Comparison of ENCODE assay signal across 10 mouse cellular contexts in genomic region chr10:59490920-59491319, GRCm38 (mm10). TPM values are rescaled to one million over a fixed set of nuclear protein-coding genes. Genes with fewer than 3 reads are reported as not detected.
DNase-seq lines count a peak whose midpoint lies in the region; ATAC-seq and TF ChIP-seq lines count a peak whose summit lies in the region.
"Had no signal": no experiment of that assay in that cellular context is flagged by ENCODE, and none has a peak within 500 bp of the region (broad histone marks: within the 10 kb centered on the region; RNA-seq: fewer than 3 reads in every experiment).

No protein-coding gene starts in this region.

- H3K9ac ChIP-seq in heart, postnatal 0 days (replicated peaks; ENCODE audit: low read depth, low read length): no peak overlapping the region
- H3K9ac ChIP-seq in midbrain, embryonic 14.5 days (replicated peaks; ENCODE audit: low read length): no peak overlapping the region
- H3K9ac ChIP-seq in midbrain, embryonic 16.5 days (ENCODE audit: low read depth, low read length): no peak overlapping the region
- H3K9ac ChIP-seq: liver, embryonic 15.5 days had no signal

- DNase-seq in heart, postnatal 0 days (ENCODE audit: low spot score): no peak
- DNase-seq in heart, postnatal 36 days: no peak
- DNase-seq in midbrain, embryonic 14.5 days: peak; percentile 57
- peak; percentile 68 to 73 for DNase-seq in cerebellum, postnatal 14 days
- DNase-seq in thymus, postnatal 36 days: peak; percentile 18 to 33
- no peak for DNase-seq in urinary bladder, postnatal 4 days (ENCODE audit: low spot score in 2 of 2)
- DNase-seq in heart, adult 9 months (ENCODE audit: low spot score in 2 of 2): no peak

- H3K4me2 ChIP-seq in heart, postnatal 0 days (ENCODE audit: low read depth, low read length): no peak overlapping the region
- H3K4me2 ChIP-seq in midbrain, embryonic 14.5 days (ENCODE audit: low read length): no peak overlapping the region
- H3K4me2 ChIP-seq in midbrain, embryonic 16.5 days (ENCODE audit: low read length): no peak overlapping the region
- H3K4me2 ChIP-seq: liver, embryonic 15.5 days had no signal

- peak; percentile 29; the same call in 1 of the 2 replicates for TF ChIP-seq CTCF in heart, postnatal 0 days (IDR thresholded peaks at IDR 0.05; ENCODE audit: low read depth)

- no peak overlapping the region for H3K4me3 ChIP-seq in heart, postnatal 0 days (ENCODE audit: low read depth, low read length)
- no peak overlapping the region for H3K4me3 ChIP-seq in midbrain, embryonic 14.5 days (replicated peaks; ENCODE audit: low read depth, low read length)
- no peak overlapping the region for H3K4me3 ChIP-seq in midbrain, embryonic 16.5 days (ENCODE audit: low read depth, low read length)
- H3K4me3 ChIP-seq: liver, embryonic 15.5 days had no signal

- H3K27ac ChIP-seq in heart, postnatal 0 days (ENCODE audit: low read depth): no peak overlapping the region
- H3K27ac ChIP-seq in midbrain, embryonic 14.5 days (replicated peaks; ENCODE audit: low read depth, low read length): no peak overlapping the region
- no peak overlapping the region for H3K27ac ChIP-seq in midbrain, embryonic 16.5 days (ENCODE audit: low read length)
- H3K27ac ChIP-seq: liver, embryonic 15.5 days had no signal

- intact Hi-C loops in heart, postnatal 36 days (cut with DNase I): loop anchor here (1.0 to 5.0 kb wide), 4 partner anchors 126 to 374 kb away; partner anchors contain the start of genes Gm10322, Mcu and Micu1

- peaks cover 6% of the 10 kb centered on the region; the same call in 1 of the 2 replicates for H3K9me3 ChIP-seq in heart, postnatal 0 days (replicated peaks; ENCODE audit: control insufficient read depth, low read length)
- peaks cover 6% of the 10 kb centered on the region for H3K9me3 ChIP-seq in midbrain, embryonic 14.5 days (ENCODE audit: control insufficient read depth, low read length)
- H3K9me3 ChIP-seq in midbrain, embryonic 16.5 days (replicated peaks; ENCODE audit: control insufficient read depth, low read length, poor library complexity, severe bottlenecking): no peaks in the 10 kb centered on the region; the same call in 1 of the 2 replicates
- H3K9me3 ChIP-seq: liver, embryonic 15.5 days had no signal

- TF ChIP-seq EP300 in heart, postnatal 0 days (IDR thresholded peaks at IDR 0.05; ENCODE audit: low read depth): no peak

- no peak for ATAC-seq in heart, postnatal 0 days (ENCODE audit: insufficient read depth, low read depth)
- no peak for ATAC-seq in midbrain, embryonic 14.5 days (ENCODE audit: low FRiP score, low TSS enrichment)
- no peak for ATAC-seq in midbrain, embryonic 16.5 days

- H3K36me3 ChIP-seq in heart, postnatal 0 days (replicated peaks; ENCODE audit: control insufficient read depth, insufficient read depth, low read length): peaks cover 11% of the 10 kb centered on the region; the same call in 1 of the 2 replicates
- H3K36me3 ChIP-seq in midbrain, embryonic 14.5 days (ENCODE audit: control insufficient read depth, insufficient read depth, low read length): no peaks in the 10 kb centered on the region
- no peaks in the 10 kb centered on the region for H3K36me3 ChIP-seq in midbrain, embryonic 16.5 days (ENCODE audit: control insufficient read depth, insufficient read depth, low read length)
- H3K36me3 ChIP-seq: liver, embryonic 15.5 days had no signal

- H3K4me1 ChIP-seq in heart, postnatal 0 days (ENCODE audit: control insufficient read depth, insufficient read depth): no peaks in the 10 kb centered on the region
- no peaks in the 10 kb centered on the region for H3K4me1 ChIP-seq in midbrain, embryonic 14.5 days (ENCODE audit: control insufficient read depth, insufficient read depth, low read length)
- no peaks in the 10 kb centered on the region for H3K4me1 ChIP-seq in midbrain, embryonic 16.5 days (ENCODE audit: control insufficient read depth, insufficient read depth, low read length)
- H3K4me1 ChIP-seq: liver, embryonic 15.5 days had no signal

- no peaks in the 10 kb centered on the region for H3K27me3 ChIP-seq in heart, postnatal 0 days (ENCODE audit: control insufficient read depth, insufficient read depth, low read length)
- no peaks in the 10 kb centered on the region for H3K27me3 ChIP-seq in midbrain, embryonic 14.5 days (ENCODE audit: control insufficient read depth, insufficient read depth, low read length)
- H3K27me3 ChIP-seq in midbrain, embryonic 16.5 days (ENCODE audit: control insufficient read depth, insufficient read depth, low read depth, low read length): no peaks in the 10 kb centered on the region
- H3K27me3 ChIP-seq: liver, embryonic 15.5 days had no signal

- WGBS in heart, postnatal 0 days: 84% methylated on average over 8 of the region's 8 CpGs
- 79% methylated on average over 8 of the region's 8 CpGs for WGBS in midbrain, embryonic 14.5 days
- WGBS in midbrain, embryonic 16.5 days: 72% methylated on average over 8 of the region's 8 CpGs

RNA-seq across cellular contexts. Expression of gene Oit3, which starts 49.3 kb away (rescaled TPM):
- total RNA-seq in heart, postnatal 0 days (2014; rRNA removed; ENCODE audit: low replicate concordance): 6.3 and 8.2 TPM in 2 replicates
- polyA plus RNA-seq in heart, postnatal 0 days (2015; fragmentation: Nextera tagmentation; extraction: Ambion mirVana): 3.0 and 3.2 TPM in 2 replicates
- not detected for total RNA-seq in heart, postnatal 36 days (2021)
- 0.39 TPM in 1 of 2 replicates, not detected in the other for polyA plus RNA-seq in midbrain, embryonic 14.5 days (2014; fragmentation: Nextera tagmentation; extraction: Ambion mirVana)
- 0.22 TPM in 1 of 2 replicates, not detected in the other for polyA plus RNA-seq in midbrain, embryonic 16.5 days (2015; fragmentation: Nextera tagmentation; extraction: Ambion mirVana)
- polyA plus RNA-seq: neural tube, embryonic 14.5 days had no signal

Comparison
In these comparisons a context has a peak if more than half of its experiments do, and no peak if none do; other contexts are left out.
1. DNase-seq: peak in midbrain, embryonic 14.5 days (single experiment), cerebellum, postnatal 14 days (2 of 2) and thymus, postnatal 36 days (2 of 2); none in heart, postnatal 0 days (single experiment), heart, postnatal 36 days (0 of 2), urinary bladder, postnatal 4 days (0 of 2) and heart, adult 9 months (0 of 2).